Mouse (Mus musculus) kidney, postnatal 4 days (tissue): ENCODE measurements around the gene Krtap27-1.
A peak's percentile ranks its signal among the peaks of the same experiment; 100 is the strongest.

Experiments
- DNase-seq, 2 experiments: peaks; one replicate each; pipeline ENCODE4 v3.0.0; 2021; ENCODE audit warnings: mixed read lengths in 2 of 2

The Krtap27-1 gene

DNA sequence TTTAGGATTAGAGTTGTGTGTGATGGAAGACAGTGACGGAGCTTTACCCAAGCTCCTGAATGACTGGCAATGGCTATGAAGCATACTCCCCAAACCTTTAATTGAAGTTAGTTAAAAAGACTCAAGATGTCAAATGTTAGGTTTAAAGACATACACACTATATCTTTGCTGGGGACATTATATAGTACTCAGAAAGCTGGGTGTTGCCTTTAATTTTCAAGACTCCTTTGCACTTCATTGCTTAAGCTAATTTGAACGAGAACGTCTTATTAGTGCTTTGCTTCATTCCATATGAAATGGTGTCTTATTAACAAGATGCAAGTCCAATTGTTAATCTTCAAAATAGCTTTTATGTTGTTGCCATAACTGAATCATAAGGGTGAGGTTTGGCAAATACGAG is at the start of gene Krtap27-1:
Gene Krtap27-1 (minus strand): TSS at position 101 of the 400 bp plus-strand sequence.
- DNase-seq, result no peak

- no peak for DNase-seq
Observed at GRCm38 (mm10) chr16:88720031-88720430, 48.6 kb upstream of the Krtap27-1 start.

DNA sequence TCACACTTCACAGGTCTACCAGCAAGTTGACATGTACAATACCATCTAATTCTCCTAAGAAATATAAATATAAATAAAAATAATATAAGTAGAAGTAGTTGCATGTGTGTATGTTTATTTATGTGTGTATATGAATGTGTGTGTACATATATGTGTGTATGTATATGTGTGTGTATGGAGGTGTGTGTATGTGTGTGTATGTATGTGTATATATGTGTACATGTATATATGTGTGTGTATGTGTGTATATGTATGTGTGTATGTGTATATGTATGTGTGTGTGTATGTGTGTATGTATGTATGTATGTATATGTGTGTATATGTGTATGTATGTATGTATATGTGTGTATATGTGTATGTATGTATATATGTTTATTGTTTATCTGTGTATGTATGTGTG is 45.1 kb upstream of the Krtap27-1 start:
- DNase-seq, result no peak

DNA sequence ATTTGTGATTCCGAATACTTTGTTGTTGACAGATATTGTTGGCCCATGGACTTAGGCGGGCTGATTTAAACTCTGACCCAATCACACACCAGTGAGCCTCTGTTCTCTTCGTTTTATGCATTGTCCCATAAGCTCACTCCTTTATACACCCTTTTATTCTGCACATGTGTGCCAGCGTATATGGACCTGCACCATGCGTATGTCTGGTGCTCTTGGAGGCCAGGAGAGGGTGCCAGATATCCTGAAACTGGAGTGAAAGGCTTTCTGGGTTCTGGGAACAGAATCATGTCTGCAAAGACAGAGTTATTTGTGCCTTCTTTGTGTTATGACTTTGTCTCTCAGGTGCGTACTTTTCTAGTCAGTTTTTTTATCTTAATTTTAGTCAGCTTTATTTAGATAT is 39.8 kb upstream of the Krtap27-1 start:
- DNase-seq, result no peak

GRCm38 (mm10) chr16:88710757-88711156 is 39.3 kb upstream of the Krtap27-1 start:
- no peak for DNase-seq

DNA sequence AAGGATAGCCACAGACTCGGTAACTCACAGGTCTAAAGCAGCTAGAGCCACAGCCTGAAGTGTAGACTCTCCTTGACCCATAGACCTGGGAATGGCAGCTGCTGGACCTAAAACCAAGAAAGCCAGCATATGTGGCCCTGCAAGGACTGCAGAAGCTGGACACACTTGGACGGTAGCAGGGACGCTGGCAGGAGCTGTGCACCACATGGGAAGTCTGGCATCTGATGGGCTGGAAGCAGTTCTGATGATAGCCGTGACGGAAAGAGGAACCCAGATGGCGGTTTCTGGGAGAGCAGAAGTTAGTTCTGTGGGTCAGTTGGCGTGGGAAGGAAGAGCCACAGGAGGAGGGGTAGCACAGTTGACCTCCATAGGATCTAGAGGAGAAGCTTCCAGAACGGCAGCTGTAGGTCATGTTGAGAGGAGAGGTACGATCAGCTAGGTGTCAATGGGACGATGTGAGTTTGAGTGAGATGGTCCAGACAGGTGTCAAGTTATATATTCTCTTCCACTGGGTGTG is 36.1 kb upstream of the Krtap27-1 start, which contains the start of gene 2310061N02Rik:
Gene 2310061N02Rik (minus strand): TSS at position 467 of the 517 bp plus-strand sequence.
- no peak for DNase-seq

DNA sequence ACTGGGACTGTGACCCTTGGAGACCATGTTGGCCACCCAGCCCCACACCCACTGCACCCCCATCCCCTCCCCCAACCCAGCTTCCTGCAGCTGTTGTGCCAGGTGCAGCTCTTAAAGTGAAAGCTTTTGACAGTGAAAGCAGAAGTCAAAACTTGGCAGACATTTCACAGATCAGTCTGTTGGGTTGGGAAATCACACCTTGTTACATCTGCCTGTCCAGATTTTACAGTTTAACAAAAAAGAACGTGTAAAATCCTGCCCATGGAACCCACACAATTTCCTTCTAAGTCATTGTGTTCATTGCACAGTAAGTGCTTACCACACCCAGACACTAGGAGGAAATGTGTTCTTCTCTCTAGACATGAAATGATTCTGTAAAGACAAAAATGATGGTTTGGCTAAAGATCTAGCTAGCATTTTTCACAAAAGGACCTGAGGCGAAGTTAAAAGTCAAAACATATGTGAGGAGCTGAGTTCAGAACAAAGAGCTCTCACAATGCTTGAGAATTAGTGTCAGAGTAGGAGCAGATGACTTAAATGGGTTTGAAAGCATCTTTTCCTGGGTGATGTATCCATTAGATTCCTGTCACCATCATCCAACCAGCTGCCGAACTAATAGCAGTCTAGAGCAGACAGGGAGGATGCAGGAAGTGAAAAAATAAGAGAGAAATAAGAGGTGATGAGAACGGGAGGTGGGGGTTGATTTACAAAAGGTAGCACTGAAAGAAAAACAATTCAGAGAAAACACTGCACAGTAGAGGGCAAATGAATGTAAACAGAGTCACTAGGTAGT is 29.8 kb upstream of the Krtap27-1 start:
- peak; percentile 7 to 15 for DNase-seq

DNA sequence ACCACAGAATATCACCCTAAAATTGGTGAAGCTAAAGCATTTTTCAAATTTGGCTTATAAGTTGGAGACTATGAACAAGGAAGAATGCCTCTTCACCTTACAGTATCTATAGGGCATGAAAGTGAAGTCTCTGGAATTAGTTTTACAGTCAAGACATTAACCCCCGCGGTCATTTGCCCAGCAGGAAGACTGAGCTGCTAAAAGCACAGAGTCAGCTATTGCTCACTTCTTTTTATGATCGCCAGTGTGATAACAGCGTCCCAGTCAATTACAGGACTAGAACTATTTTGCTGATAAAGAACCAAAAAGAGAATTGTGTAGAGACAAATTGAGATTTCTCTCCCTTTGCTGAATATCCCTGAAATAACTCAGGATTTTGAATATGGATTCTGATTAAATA is 24.8 kb upstream of the Krtap27-1 start:
- no peak for DNase-seq

- no peak for DNase-seq
Observed at GRCm38 (mm10) chr16:88681282-88681681, 9.8 kb upstream of the Krtap27-1 start.

DNA sequence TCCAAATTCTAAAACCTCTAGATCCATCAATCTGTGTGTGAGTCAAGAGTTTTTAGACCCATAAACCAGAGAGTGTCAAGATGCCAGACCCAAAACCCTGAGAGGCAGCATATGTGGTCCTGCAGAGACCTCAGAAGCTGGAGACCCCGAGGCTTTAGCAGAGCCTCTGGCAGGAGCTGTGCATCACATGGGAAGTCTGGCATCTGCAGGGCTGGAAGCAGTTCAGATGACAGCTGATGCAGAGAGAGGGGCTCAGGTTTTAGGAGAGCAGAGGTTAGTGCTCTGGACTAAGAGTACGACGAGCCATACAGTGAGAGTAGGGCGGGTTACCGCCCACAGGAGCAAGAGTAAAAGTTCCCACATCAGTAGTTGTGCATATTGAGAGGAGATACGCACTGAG is 7.6 kb upstream of the Krtap27-1 start:
- DNase-seq, result no peak

DNA sequence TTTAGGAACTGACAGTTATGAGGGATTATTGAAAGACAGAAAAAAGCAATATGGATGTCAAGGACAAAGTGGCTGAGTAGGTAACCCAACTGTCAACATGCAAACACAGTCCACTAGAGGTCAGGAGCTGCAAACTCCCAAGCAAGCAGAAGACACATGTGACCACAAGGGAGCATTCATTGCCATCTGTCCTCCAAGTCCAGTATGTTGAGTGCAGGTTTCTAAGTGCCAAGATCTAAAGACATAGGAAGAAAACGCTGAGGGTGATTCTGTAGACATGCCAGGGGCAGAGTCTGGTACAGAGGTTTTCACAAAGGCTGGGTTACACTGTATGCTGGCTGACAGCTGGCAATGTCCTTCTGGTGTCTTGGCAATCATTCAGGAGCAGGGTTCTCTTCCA is 14.0 kb downstream of the Krtap27-1 start:
- peak in 1 of 2 experiments; percentile 10 for DNase-seq

DNA sequence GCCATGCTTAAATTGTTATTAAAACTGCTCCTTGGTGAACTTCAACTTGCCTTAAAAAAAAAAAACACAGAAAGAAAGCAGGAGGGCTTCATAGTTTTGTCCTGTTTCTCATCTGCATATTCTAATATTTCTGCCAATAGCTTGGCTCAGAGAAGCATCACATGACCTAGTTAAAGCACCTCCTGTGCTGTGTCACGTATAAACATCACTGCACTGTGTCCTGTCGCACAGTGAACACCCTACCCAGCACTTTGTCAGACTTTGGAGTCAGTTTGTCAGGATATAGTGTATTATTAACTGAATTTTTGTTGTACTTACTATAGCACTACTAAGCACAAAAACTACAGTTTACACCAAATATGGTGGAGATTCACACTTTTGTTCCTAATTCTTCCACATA is 19.5 kb downstream of the Krtap27-1 start:
- no peak for DNase-seq

DNA sequence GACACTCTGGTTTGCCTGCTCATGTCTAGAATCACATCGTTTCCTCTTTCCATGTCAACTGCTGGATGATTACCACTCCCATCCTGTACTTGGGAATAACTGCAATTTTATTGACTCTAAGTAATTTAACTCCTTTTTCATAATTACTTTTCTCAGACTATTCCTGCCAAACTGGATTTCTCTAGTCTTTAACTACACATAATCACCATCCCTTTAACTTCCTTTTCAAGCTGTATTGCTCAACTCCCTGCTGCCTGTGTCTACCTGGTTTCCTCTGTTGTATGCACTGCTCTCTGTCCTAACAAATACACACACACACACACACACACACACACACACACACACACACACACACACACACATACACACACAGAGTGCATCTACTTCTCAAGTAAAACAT is 20.4 kb downstream of the Krtap27-1 start:
- DNase-seq, result no peak

- peak in 1 of 2 experiments; percentile 3 for DNase-seq
Observed at GRCm38 (mm10) chr16:88647358-88647846, 24.1 kb downstream of the Krtap27-1 start, which contains the start of gene Krtap26-1. TSS of gene Krtap26-1 (minus strand) at chr16:88647796.

DNA sequence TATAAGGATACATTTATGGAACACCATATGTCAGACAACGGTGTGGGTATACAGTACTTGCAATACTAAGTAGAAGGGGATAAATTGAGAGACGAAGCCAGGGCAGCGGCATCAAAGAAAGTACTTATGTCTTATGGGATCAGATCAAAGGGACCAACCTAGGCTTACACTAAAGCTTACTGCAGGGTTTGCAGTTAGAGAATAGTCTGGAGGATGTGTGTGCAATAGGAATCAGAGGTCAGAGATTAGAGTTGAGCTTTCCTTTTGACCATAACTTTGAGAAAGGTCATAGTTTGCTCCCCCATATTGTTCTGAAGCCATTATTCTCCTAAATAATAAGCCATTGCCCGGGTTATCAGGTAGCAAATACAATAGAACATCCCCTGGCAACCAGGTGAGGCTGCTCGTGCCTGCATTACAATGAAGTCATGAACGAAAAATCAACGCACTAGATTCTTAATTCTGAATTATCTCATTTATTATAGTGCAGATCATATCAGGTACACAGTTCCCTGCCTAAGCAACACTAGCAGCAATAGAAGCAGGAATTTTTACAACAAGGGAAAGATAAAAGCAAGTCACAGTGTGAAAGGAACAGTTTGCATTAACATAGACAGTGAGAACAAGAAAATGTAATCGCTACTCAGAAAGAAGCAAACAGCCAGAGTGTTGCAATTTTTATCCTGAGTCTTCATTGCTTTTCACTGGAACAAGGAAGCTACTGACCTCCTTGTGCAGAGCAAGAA is 24.9 kb downstream of the Krtap27-1 start:
- DNase-seq, result no peak

- no peak for DNase-seq
Observed at GRCm38 (mm10) chr16:88640053-88640452, 31.4 kb downstream of the Krtap27-1 start.

- peak in 1 of 2 experiments; percentile 3 for DNase-seq
Observed at GRCm38 (mm10) chr16:88635142-88635541, 36.3 kb downstream of the Krtap27-1 start.

DNA sequence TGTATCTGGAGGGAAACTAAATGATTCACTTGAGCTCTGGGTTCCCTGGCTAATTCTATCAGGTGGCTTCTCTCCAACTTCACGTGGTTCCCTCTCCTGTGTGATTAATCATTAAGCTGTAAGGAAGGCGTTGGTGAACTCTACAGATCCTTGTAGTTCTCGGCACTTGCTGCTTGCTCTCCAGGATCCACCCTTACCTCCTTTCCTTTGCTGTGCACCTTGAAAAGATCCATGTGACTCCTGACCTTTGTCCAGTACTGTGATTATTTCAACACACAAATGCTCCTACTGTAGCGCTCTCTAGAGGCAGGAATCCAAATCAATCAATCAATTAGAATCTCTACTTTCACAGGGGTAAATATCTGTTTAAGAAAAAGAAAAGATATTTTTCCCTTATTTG is 40.0 kb downstream of the Krtap27-1 start:
- peak; percentile 2 to 9 for DNase-seq

DNA sequence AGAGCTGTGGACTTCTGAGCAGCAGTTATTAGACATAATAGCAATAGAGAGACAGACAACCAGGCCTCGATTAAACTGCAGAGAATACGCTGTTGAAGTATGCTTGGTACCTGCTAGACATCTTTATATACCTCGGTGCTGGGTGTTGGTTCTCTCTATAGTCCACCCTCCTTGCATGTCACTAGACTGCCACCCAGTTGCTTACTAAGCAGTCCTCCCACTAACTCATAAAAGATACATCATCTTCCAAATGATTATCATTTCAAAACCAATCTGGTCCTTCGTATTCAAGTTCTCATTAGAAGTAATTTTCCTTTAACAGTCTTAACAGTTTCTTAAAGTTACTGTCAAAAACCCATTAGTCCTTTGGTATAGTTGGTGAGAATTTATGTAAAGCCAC is 43.9 kb downstream of the Krtap27-1 start, which contains the start of gene 2310079G19Rik:
Gene 2310079G19Rik (minus strand): TSS at position 101 of the 400 bp plus-strand sequence.
- DNase-seq, result no peak
